Mouse (Mus musculus) heart, embryonic 16.5 days (tissue): ENCODE data around the gene Nfib. TPM values are rescaled to one million over a fixed set of nuclear protein-coding genes. Genes with fewer than 3 reads are reported as not detected.

Source experiments
- ATAC-seq: fragments of 200-750 bp; cut with Nextera tagmentation; replicated peaks from 2 replicates; pipeline ENCODE4 v1.8.0; 2017; ENCODE audit warnings: moderate number of reproducible peaks; ENCODE audit not compliant: insufficient read depth, low FRiP score; ENCODE audit errors: extremely low read depth
- H3K27ac ChIP-seq: fragments of 300-500 bp; sonication (generic); 2 replicates; pipeline ENCODE4 v1.5.1; 2014; ENCODE audit warnings: mild to moderate bottlenecking, low read length, control low read depth, moderate library complexity
- H3K27me3 ChIP-seq: fragments of 300-500 bp; sonication (generic); 2 replicates; pipeline ENCODE4 v1.6.1; 2014; ENCODE audit warnings: low read length, mixed read lengths; ENCODE audit not compliant: control insufficient read depth, insufficient read depth
- H3K36me3 ChIP-seq: fragments of 300-500 bp; sonication (generic); 2 replicates; pipeline ENCODE4 v1.6.1; 2014; ENCODE audit not compliant: control insufficient read depth, insufficient read depth
- H3K4me1 ChIP-seq: fragments of 300-500 bp; sonication (generic); 2 replicates; pipeline ENCODE4 v1.6.1; 2014; ENCODE audit warnings: low read length, mixed read lengths; ENCODE audit not compliant: control insufficient read depth, insufficient read depth
- H3K4me2 ChIP-seq: fragments of 300-500 bp; sonication (generic); 2 replicates; pipeline ENCODE4 v1.6.1; 2014; ENCODE audit warnings: low read depth, mild to moderate bottlenecking, control low read depth, low read length
- H3K4me3 ChIP-seq: fragments of 300-500 bp; sonication (generic); 2 replicates; pipeline ENCODE4 v1.5.1; 2014; ENCODE audit warnings: mild to moderate bottlenecking, control low read depth, low read length
- H3K9ac ChIP-seq: fragments of 300-500 bp; sonication (generic); 2 replicates; pipeline ENCODE4 v1.6.1; 2014; ENCODE audit warnings: low read length, control low read depth
- H3K9me3 ChIP-seq: fragments of 300-500 bp; sonication (generic); replicated peaks from 2 replicates; pipeline ENCODE4 v1.6.1; 2016; ENCODE audit warnings: low read length; ENCODE audit not compliant: control insufficient read depth
- WGBS: fragments of 180-500 bp; shearing (Covaris S2); extraction: QIAGEN DNeasy Blood & Tissue Kit; methylation state at CpG from one replicate; pipeline ENCODE4 v1.1.7; 2014; 5-methylcytosine and 5-hydroxymethylcytosine counted together
- polyA plus RNA-seq: library from polyadenylated mRNA; unstranded; fragments of >200 nt; fragmentation: Nextera tagmentation; extraction: Ambion mirVana; gene quantifications from 2 replicates; pipeline ENCODE4 v1.2.1, GENCODE M21; 2015

Nfib gene
- polyA plus RNA-seq, 1 experiment from 2014 or later: 56.7 TPM

- no peak overlapping the region for H3K4me3 ChIP-seq
- H3K27me3 ChIP-seq: no peaks in the 10 kb centered on the region
- peaks cover 11% of the 10 kb centered on the region for H3K36me3 ChIP-seq
- WGBS: 39% methylated on average over 1 of the region's 1 CpGs
- H3K27ac ChIP-seq: no peak overlapping the region
- peaks cover 55% of the 10 kb centered on the region for H3K4me1 ChIP-seq
- H3K9ac ChIP-seq: no peak overlapping the region
- no peak for ATAC-seq
- no peaks in the 10 kb centered on the region for H3K9me3 ChIP-seq
- H3K4me2 ChIP-seq: no peak overlapping the region
These were observed 211.7 kb downstream of the Nfib start for GRCm38 (mm10) chr4:82493865-82494264.

- peaks cover 55% of the 10 kb centered on the region for H3K4me1 ChIP-seq
- H3K27ac ChIP-seq: no peak overlapping the region
- 66% methylated on average over 7 of the region's 7 CpGs for WGBS
- H3K36me3 ChIP-seq: peaks cover 11% of the 10 kb centered on the region
- H3K4me3 ChIP-seq: no peak overlapping the region
- no peak for ATAC-seq
- no peak overlapping the region for H3K4me2 ChIP-seq
- H3K9ac ChIP-seq: no peak overlapping the region
- no peaks in the 10 kb centered on the region for H3K9me3 ChIP-seq
- no peaks in the 10 kb centered on the region for H3K27me3 ChIP-seq
These were observed 212.2 kb downstream of the Nfib start for GRCm38 (mm10) chr4:82493363-82493762.

GRCm38 (mm10) chr4:82492737-82493136, 212.8 kb downstream of the Nfib start:
- H3K27ac ChIP-seq: peak overlapping the region; percentile 29; the same call in 1 of the 2 replicates
- no peak overlapping the region for H3K4me3 ChIP-seq
- no peak overlapping the region for H3K4me2 ChIP-seq
- peaks cover 49% of the 10 kb centered on the region for H3K4me1 ChIP-seq
- no peaks in the 10 kb centered on the region for H3K27me3 ChIP-seq
- peaks cover 6% of the 10 kb centered on the region for H3K36me3 ChIP-seq
- 36% methylated on average over 2 of the region's 2 CpGs for WGBS
- no peak for ATAC-seq
- H3K9me3 ChIP-seq: no peaks in the 10 kb centered on the region
- H3K9ac ChIP-seq: no peak overlapping the region

GRCm38 (mm10) chr4:82489939-82490338, 215.6 kb downstream of the Nfib start:
- peak overlapping the region; percentile 13; the same call in 1 of the 2 replicates for H3K4me2 ChIP-seq
- H3K27ac ChIP-seq: peak overlapping the region; percentile 66
- 55% methylated on average over 2 of the region's 2 CpGs for WGBS
- no peak overlapping the region for H3K4me3 ChIP-seq
- peaks cover 9% of the 10 kb centered on the region for H3K36me3 ChIP-seq
- H3K9me3 ChIP-seq: no peaks in the 10 kb centered on the region
- H3K9ac ChIP-seq: 0 out of 2 replicates have a peak overlapping the region, but pooled peaks have one; percentile 25
- no peak; the same call in 1 of the 2 replicates for ATAC-seq
- H3K27me3 ChIP-seq: no peaks in the 10 kb centered on the region
- H3K4me1 ChIP-seq: peaks cover 43% of the 10 kb centered on the region

GRCm38 (mm10) chr4:82485910-82486309, 219.6 kb downstream of the Nfib start:
- Histone ChIP-seq H3K9me3 (no peaks in the 10 kb centered on the region), H3K4me3 (no peak overlapping the region), H3K27ac (peak overlapping the region; percentile 48), H3K4me1 (peaks cover 37% of the 10 kb centered on the region), H3K27me3 (no peaks in the 10 kb centered on the region), H3K4me2 (no peak overlapping the region), H3K36me3 (peaks cover 8% of the 10 kb centered on the region; the same call in 1 of the 2 replicates), H3K9ac (no peak overlapping the region)
- WGBS: 80% methylated on average over 2 of the region's 2 CpGs
- ATAC-seq: no peak

- ATAC-seq: no peak
- peak overlapping the region; percentile 31; the same call in 1 of the 2 replicates for H3K9ac ChIP-seq
- WGBS: 20% methylated on average over 1 of the region's 1 CpGs
These were observed 221.7 kb downstream of the Nfib start for GRCm38 (mm10) chr4:82483871-82484270.

GRCm38 (mm10) chr4:82483298-82483697, 222.3 kb downstream of the Nfib start:
- Histone ChIP-seq H3K4me3 (peak overlapping the region; percentile 9), H3K27ac (peak overlapping the region; percentile 64), H3K36me3 (peaks cover 8% of the 10 kb centered on the region; the same call in 1 of the 2 replicates), H3K4me2 (peak overlapping the region; percentile 52), H3K9me3 (no peaks in the 10 kb centered on the region), H3K9ac (no peak overlapping the region), H3K4me1 (peaks cover 28% of the 10 kb centered on the region), H3K27me3 (no peaks in the 10 kb centered on the region)
- no peak for ATAC-seq
- WGBS: 30% methylated on average over 6 of the region's 6 CpGs

More at GRCm38 (mm10) chr4:82483871-82484270, 221.7 kb downstream of the Nfib start:
- Histone ChIP-seq H3K4me3 (peak overlapping the region; percentile 9), H3K9me3 (no peaks in the 10 kb centered on the region), H3K4me2 (peak overlapping the region; percentile 52), H3K4me1 (peaks cover 28% of the 10 kb centered on the region), H3K27me3 (no peaks in the 10 kb centered on the region), H3K27ac (peak overlapping the region; percentile 64), H3K36me3 (peaks cover 8% of the 10 kb centered on the region; the same call in 1 of the 2 replicates)

GRCm38 (mm10) chr4:82480635-82481034, 224.9 kb downstream of the Nfib start:
- no peak overlapping the region for H3K9ac ChIP-seq
- no peaks in the 10 kb centered on the region; the same call in 1 of the 2 replicates for H3K36me3 ChIP-seq
- WGBS: 49% methylated on average over 9 of the region's 9 CpGs
- H3K4me1 ChIP-seq: peaks cover 33% of the 10 kb centered on the region
- no peaks in the 10 kb centered on the region for H3K27me3 ChIP-seq
- peak; percentile 77 for ATAC-seq
- no peaks in the 10 kb centered on the region for H3K9me3 ChIP-seq
- peak overlapping the region; percentile 78 for H3K27ac ChIP-seq
- no peak overlapping the region for H3K4me3 ChIP-seq
- H3K4me2 ChIP-seq: peak overlapping the region; percentile 24; the same call in 1 of the 2 replicates

GRCm38 (mm10) chr4:82479394-82479793, 226.2 kb downstream of the Nfib start:
- Histone ChIP-seq H3K4me3 (no peak overlapping the region), H3K27me3 (no peaks in the 10 kb centered on the region), H3K9me3 (no peaks in the 10 kb centered on the region), H3K27ac (no peak overlapping the region), H3K9ac (no peak overlapping the region), H3K36me3 (no peaks in the 10 kb centered on the region), H3K4me1 (peaks cover 28% of the 10 kb centered on the region), H3K4me2 (no peak overlapping the region)
- no peak for ATAC-seq
- WGBS: 64% methylated on average over 4 of the region's 4 CpGs
